Mouse (Mus musculus) left cerebral cortex, postnatal 4 days (tissue): ENCODE measurements around the gene Dcxr. TPM values are rescaled to one million over a fixed set of nuclear protein-coding genes. Genes with fewer than 3 reads are reported as not detected.
"Not testable (repeated sequence)": the region's sequence is repeated elsewhere in the genome, so short reads cannot be mapped to it uniquely, and the experiment has no call there.

ENCODE experiments used
- DNase-seq: peaks from one replicate; pipeline ENCODE4 v3.0.0-alpha.2; 2022
- intact Hi-C: fragments of 180-260 bp; cut with DNase I; formaldehyde crosslinking; loops from one replicate; pipeline ENCODE4 v1.15.1; 2025
- total RNA-seq, 2 experiments: library from RNA; stranded (reverse); gene quantifications; 2 replicates each; pipeline ENCODE4 v1.2.3; 2021

Gene Dcxr
- total RNA-seq, result 1 to 10 TPM; 2.5 to 3.2 TPM

DNA sequence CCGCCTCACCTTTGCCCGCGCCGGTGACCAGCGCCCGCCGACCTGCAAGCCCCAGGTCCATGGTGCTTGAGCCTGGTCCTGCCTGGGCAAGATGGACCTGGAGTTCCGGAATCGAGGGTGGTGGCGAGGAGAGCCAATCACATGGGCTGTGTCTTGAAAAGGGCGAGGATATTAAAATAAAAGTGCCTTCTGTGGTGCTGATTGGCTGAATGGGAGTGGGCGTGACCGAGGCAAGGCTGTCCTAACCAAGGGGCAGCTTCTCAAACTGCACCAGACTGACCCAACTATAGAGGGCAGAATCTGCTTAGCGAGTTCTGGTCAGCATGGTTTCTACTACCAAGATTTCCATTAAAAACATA lies at the start of gene Dcxr:
Gene Dcxr, minus strand, starts transcription at position 113 of the 359 bp plus-strand sequence.
- intact Hi-C loops, result no loop called here
- peak; percentile 75 for DNase-seq

DNA sequence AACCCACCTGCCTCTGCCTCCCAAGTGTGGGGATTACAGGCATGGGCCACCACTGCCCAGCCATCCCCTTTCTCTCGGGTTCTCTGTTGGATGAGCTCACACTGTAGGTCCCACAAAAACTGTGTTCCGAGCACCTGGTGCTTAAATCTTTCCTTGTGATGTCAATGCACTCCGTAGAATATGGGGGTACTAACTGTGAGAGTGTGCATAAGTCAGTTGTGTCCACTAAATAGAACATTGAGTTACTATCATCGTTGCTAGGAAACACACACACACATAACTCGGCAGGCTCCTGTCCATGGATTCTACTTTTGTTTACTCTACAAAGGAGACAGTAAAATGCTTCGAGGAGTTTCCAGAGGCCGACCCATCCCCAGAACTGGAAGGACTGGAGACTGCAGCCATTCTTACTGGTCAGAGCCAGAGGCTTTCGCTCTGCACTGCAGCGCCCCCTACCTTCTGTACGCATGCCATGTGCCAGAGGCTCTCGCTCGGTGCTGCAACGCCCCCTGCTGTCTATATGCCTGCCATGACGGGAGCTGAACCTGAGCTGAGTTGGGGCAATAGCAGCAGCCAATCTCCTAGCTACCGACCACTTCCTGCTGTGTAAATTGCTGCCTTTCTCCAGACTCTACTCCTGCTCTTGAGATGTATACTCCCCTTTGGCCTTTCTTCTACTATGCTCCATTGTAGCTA lies 48.8 kb upstream of the Dcxr start:
- peak; percentile 97 for DNase-seq
- intact Hi-C loops, result loop anchor here (2.0 kb wide), 1 partner anchor 55 kb away; the partner anchor contains the start of gene Rac3

DNA sequence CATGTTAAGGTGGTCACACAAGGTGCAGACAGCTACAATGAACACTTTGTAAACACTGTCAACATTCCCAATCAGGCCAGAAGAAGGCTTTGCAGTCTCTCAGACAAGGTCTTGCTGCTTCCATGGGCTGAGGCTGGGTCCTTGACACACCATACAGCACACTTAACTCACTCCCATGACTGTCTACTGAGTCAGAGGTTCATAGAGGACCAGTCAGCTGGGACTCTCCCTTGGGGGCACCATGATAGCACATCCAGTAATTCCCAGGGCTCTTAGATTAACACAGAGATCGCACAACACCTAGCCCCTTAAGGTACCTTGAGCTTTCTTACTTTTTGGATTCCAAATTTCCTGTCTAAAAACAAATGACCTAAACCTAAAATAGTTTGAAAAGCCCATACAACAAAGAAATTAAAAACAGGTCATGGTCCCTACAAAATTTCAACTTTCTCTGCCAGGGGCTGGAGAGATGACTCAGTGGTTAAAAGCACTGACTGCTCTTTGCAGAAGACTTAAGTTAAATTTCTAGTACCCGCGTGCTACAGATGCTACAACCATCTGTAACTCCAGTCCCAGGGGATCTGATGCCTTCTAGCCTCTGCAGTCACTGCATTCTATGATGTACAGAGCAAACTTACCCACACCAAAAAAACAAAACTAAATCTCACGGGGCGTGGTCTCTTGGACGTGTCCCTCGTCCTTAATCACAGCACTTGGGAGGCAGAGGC lies 46.5 kb upstream of the Dcxr start:
- DNase-seq, result no peak
- intact Hi-C loops, result no loop called here

DNA sequence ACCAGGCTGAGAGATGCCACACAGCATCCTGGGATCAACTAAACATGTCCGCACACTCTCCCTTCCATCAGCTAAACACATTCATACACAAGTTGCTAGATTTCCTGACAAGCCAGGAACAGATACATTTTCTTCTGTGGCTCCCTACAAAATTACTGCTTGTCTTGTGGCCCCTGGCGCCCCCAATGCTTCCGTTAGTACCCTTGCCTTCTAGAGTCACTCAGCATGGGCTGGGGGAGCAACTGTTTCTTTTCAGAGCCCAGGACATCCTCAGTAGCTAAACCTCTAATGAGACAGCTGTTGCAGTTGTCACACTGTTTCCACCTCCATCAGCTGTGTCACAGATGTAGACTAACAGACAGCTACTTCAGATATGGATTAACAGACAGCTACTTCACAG lies 45.7 kb upstream of the Dcxr start:
- intact Hi-C loops, result no loop called here
- no peak for DNase-seq

DNA sequence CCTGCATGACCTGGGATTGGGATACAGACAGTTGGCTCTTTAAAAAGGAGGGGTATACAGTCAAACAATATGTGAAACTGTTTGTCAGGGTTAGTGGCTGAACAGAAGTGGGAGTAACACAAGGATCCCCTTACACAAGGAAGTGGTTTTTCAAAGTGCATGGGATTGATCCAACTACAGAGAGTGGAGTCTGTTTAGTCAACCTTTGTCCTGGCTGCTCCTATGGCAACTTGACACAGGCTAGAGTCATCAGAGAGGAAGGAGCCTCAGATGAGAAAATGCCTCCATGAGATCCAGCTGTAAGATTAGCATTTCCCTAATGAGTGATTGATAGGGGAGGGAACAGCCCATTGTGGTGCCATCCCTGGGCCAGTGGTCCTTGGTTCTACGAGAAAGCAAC lies 41.1 kb upstream of the Dcxr start:
- intact Hi-C loops, result no loop called here
- DNase-seq, result no peak

DNA sequence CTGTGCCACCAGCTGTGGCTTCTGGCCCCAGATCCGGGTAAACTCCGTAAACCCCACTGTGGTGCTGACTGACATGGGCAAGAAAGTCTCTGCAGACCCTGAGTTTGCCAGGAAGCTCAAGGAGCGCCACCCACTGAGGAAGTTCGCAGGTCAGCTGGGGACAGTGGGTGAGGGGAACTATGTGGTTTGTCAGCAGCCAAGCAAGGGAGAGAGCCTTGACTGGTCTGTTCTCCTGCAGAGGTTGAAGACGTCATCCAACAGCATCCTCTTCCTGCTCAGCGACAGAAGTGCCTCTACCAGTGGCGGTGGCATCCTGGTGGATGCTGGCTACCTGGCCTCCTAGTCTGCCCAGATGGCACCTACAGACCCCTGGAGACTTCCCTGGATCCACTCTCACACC lies 39.9 kb upstream of the Dcxr start:
- intact Hi-C loops, DNase-seq: not testable (repeated sequence)

DNA sequence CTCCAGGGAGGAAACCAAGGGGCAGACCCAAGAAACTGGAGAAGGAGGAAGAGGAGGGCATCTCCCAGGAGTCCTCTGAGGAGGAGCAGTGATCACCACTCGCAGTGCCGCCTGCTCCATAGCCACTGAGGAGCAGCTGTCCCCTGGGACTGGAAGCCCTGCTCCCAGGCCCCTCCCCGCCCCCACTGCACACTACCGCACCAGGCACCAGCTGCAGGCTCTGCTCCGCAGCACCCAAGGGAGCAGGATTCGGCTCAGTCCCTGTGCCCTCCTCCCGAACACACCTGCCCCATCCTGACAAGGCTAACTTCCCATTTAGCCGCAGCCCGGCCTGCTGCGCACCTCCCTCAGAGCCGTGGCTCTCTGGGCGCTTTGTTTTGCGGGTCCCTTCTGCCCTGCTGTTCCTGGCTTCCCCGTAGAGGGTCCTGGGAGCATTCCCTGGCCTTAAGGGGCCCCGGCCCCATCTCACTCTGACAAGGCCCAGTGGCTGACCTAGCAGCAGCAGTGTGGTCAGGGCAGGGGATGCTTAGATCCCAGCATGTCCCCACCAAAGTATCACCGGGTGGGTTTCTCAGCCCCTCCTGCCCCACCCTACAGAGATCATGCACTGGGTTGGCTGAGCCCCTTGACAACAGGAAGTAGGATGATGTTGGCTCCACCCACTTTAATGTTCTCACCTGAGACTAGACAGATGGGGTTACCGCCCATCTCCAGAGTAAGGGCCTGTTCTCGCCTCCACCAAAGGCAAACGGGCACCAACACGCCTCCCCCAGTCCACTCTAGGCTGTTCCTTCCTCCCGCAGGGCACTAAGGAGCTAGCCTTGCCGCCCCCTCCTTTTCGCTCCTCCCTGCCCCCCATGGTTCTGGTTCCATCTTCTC lies 36.3 kb upstream of the Dcxr start:
- DNase-seq, intact Hi-C loops: not testable (repeated sequence)

DNA sequence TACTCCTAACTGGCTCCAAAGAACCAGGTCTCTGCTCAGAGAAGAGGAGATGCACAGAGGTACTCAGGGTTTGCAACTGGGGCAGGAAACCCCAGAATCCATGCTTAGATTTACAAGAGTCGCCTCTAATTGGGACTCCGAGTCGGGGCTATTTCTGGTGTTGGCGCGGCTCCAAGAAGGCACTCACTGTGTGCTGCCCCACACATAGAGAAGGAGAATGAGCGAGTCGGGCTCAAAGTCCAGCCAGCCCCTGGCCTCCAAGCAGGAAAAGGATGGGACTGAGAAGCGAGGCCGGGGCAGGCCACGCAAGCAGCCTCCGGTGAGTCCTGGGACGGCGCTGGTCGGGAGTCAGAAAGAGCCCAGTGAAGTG lies 35.6 kb upstream of the Dcxr start, which contains the start of gene Hmga1b:
Gene Hmga1b, plus strand, starts transcription at position 123 of the 370 bp plus-strand sequence.
- DNase-seq, intact Hi-C loops: not testable (repeated sequence)

DNA sequence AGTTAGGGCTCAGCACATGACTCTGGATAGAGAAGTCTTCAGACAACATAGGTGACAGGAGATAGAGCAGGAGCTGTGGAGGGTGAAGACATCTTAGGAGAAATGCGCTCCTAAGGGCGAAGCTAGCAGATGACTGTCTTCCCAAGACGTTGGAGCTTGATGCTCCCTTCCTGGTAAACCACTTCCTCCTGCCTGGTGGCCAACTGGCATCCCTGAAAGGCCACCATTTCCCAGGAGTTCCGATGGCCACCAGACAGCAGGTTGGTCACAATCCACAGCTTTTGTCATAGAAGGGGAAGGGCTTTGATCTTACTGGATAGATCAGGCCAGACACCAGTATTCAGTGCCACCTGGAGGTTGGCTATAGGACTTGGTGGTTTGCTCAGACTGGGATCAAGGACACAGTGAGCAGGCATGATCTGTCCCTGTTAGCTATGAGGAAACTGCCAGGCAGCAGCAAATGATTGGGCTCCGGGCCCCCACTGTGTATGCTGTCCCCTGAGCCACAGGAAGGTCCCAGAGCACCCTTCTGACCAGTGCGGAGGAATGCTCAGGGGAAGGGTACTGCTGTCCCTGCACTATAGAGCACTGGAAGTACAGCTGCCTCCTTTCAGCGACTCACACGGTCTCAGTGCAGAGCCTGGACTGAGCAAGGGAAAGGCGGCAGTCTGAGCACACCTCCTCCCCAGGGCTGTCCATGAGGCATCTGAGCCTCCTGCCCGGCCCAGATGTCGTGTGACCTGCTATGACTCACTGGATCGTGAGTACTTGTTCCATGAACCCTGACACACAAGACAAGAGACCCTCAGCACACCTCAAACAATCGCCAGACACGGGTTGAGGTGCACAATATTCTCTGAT lies 35.0 kb upstream of the Dcxr start:
- intact Hi-C loops, result no loop called here
- no peak for DNase-seq

DNA sequence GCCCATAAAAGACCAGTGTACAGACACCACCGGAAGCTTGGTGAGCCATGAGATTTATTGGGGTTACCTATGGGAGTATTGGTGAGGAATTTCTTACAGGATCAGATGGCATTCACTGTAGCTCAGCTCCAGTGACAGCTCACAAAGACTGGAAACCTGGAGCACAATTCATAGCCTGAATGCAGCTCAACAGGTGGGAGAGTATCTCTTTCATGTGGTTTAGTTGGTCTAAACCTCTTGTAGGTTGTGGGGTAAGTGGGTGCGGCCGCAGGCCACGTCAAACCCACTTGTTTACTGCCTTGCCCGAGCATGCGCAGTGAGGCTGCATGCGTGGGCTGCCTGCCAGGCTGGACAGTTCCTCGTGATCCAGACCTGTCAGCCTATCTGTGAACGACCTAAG lies 33.2 kb upstream of the Dcxr start:
- intact Hi-C loops, result no loop called here
- DNase-seq, result no peak

DNA sequence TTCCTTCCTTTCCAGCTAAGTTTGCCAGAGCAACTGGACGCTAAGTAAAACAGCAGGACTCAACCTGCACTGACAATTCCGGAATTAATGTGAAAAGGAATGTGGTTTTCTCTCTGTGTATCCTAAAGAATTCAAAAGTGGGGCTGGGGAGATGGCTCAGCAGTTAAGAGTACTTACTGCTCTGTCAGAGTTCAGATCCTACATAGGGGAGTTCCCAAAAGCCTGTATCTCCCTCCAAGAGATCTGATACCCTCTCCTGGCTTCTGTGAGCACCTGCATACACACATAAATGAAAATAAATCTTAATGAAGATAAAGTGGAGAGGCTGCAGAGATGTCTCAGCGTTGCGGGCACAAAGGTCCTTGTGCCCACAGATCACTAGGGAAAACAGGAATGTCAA lies 24.5 kb upstream of the Dcxr start:
- intact Hi-C loops, result no loop called here
- no peak for DNase-seq

DNA sequence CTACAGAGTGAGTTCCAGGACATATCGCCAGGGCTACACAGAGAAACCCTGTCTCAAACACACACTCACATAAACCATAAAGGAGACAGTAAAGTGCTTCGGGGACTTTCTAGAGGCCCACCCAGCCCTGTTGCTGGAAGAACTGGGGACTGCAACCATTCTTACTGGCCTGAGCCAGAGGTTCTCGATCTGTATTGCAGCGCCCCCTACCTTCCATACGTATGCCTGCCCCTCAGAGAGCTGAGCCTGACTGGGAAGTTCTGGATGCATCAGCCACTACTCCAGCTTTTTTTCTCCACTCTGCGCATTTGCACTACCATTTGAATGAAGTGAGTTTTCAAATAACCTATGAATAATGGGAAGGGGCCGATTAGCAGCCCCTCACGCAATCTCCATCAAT lies 22.3 kb upstream of the Dcxr start:
- intact Hi-C loops, result no loop called here
- no peak for DNase-seq

DNA sequence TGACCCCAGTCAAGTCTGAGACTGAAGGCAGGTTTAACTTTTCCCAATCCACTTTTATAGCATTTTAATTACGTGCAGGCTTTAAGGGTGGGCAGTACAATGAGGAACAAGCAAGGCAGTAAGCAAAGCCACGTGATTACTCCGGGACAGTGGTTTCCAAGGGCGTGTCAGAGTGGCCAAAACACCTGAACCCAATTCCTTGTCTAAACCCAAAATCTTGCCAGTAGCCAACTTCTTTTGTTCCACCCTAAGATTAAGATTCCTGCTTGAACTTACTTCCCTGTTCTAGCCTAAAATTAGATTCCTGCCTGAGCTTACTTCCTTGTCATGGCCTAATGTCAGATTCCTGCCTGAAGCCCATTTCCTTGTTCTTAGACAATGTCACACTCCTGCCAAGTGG lies 20.9 kb upstream of the Dcxr start:
- intact Hi-C loops, result no loop called here
- no peak for DNase-seq

DNA sequence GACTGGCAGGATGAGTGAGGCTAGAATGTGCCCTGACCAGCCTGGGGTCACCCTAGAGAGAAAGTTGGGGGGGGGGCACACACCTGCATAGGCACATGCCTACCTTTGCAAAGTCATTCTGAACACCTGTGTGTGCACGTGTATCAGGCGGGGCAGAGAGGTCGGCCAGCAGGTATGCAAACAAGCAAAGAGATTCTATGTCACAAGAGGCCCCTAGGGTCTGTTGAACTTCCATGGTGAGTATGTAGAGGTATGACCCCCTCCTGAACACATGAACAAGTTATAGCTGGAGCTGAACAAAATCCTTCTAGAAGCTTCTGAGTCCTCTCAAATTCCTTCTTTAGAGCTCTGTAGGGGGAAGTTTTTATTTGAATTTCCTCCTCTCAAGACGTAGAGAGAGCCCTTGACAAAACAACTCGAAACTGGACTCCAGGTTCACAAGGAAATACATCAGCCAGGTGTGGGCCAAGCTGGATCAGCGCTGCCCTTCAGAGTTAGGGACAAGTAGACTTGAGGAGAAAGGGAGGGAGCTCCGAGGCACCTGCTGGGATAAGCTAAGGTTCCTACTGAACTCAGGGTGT lies 17.1 kb upstream of the Dcxr start:
- DNase-seq, result no peak
- intact Hi-C loops, result no loop called here

DNA sequence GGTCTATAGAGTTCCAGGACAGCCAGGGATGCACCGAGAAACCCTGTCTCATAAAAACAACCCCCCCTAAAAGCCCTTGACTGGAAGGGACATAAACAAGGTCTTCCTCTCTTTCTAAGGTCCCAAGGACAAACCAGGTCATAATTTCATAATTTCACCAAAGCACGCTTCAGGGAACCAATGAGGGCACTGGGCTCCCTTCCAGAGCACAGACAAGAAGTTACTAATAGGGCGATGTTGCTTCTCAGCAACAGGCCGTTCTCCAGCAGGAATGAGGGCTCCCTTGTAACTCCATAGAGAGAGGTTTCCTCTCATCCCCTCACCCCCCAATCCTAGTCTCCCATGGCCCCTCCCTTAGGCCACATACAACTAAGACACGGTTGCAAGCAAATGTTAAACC lies 13.9 kb upstream of the Dcxr start:
- DNase-seq, result no peak
- intact Hi-C loops, result no loop called here

DNA sequence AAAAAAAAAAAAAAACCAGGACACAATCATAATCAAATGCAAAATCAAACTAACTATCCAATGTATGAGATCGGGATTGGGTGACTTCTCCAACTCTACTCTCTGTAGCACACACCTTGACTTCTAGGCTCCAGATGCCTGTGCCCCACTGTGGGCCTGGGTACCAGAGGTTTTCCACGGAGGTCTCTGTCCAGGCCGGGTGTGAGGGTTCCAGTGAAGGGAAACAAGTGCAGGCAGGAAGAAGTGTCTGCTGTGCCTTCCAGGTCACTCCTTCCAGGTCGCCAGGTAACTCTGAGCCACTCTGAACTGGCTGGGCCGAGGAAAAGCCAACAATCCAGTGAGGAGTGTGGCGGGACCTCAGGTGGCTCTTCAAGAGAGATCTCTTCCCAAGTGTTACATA lies 9.3 kb upstream of the Dcxr start:
- no peak for DNase-seq
- intact Hi-C loops, result no loop called here

DNA sequence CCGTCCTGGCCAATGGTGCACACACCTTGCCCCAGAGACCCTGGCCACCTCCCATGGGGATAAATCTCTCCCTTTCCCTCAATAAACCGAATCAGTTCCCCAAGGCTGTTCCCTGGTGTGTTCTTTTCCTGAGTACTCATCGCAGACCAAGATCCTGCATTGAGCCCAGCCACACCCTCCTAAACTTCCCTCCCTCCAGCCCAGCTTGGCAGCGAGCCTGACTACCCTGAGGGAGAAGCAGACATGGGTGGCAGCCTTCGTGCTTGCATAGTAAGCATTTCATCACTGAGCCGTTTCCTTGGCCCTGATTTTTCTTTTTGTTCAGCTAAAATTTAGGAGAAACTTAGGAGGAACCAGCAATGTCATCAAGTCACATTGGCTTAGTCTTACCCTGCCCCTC lies 6.4 kb upstream of the Dcxr start:
- intact Hi-C loops, result no loop called here

DNA sequence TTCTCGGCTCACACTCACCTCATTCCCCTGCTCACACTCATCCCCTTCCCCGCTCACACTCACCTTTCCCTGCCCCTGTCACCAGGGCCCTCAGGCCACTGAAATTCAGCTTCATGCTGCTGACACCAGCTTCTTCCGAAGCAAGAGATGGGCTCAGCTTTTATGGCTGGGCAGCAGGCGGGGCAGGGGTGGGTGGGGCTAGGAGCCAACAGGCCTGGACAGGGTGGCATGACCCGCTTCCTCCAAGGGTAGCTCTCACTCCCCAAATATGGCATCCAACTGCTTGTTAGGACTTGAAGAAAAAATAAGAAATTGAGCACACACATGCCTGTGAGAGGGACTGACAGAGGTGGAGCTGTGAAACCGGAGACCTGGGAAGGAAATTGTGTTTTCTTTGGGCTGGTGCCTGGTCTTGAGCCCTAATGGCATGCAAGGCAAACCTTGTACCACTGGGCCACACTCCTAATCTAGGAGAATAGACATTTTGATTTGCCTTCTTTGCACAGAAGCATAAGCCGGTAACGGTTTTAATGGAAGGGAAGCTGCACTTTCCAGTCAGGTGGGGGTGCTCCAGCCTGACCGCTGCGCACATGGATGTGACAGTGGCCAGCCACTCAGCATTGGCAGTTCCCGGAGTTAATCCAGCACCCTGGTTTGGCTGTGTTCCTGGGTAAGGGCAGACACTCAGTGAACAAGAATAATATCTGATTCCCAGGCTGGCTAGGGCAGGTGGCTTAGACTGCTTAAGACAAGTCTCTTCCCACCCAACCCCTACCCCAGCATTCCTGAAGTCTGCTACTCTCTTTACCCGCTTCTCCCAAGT lies 5.0 kb upstream of the Dcxr start, which contains the start of gene Cbr2:
Gene Cbr2, minus strand, starts transcription at position 257 of the 823 bp plus-strand sequence.
- intact Hi-C loops, result no loop called here
- no peak for DNase-seq

More for the DNA sequence above, 6.4 kb upstream of the Dcxr start:
- no peak for DNase-seq

DNA sequence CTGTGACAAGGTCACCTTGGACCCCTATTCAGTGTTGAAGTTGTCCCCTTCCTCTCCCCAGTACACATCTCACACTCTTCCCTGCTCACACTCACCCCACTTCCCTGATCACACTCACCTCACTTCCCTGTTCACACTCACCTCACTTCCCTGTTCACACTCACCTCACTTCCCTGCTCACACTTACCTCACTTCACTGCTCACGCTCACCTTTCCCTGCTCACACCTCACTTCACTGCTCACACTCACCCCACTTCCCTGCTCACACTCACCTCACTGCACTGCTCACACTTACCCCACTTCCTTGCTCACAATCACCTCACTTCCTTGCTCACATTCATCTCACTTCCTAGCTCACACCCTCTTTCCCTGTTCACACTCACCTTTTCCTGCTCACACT lies 4.3 kb upstream of the Dcxr start:
- DNase-seq, result no peak
- intact Hi-C loops, result no loop called here
